In the genomic region with DNA sequence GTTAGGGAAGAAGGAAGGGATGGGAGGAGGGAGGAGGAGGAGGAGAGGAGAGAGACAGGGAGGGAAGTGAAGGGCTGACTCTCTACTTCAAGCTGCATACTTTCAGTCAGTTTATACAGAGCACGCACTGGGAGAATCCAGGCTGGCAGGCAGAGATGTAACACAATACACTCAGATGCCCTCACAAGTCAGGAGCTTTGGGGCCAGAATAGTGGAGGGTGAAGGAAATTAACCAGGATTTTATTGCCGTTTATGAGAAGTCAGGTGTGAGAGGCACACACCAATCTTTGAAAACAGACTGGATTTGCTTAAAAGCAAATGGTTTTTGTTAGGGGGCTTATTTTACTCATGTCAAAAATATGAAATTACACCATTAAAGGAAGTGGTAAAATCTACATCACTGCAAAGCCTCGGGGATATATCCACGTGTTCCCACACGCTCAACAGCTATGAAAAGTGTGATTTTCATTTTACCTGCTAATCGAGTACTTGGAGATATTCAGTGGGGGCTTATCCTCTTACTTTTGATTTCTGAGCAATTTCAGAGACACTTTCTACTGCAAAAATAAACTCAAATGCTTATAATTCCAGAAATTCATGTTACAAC, we compare ENCODE assay signal across 25 mouse cellular contexts.
DNase-seq lines count a peak whose midpoint lies in the region; ATAC-seq lines count a peak whose summit lies in the region.
"Had no signal": no experiment of that assay in that cellular context is flagged by ENCODE, and none has a peak within 500 bp of the region (broad histone marks: within the 10 kb centered on the region; RNA-seq: fewer than 3 reads in every experiment).

No protein-coding gene starts in this region.

- 46% methylated on average over 6 of the region's 6 CpGs for WGBS in kidney, embryonic 15.5 days

- ATAC-seq in kidney, embryonic 15.5 days (replicated peaks; ENCODE audit: low FRiP score): peak; percentile 76; the same call in 1 of the 2 replicates
- ATAC-seq: activated CD4-positive, CD25-positive, alpha-beta regulatory T cell, adult 4 months; intestine, embryonic 16.5 days; midbrain, embryonic 15.5 days had no signal

- no peaks in the 10 kb centered on the region for H3K27me3 ChIP-seq in kidney, embryonic 15.5 days
- H3K27me3 ChIP-seq: heart, embryonic 15.5 days; hindbrain, embryonic 15.5 days; liver, embryonic 15.5 days; midbrain, embryonic 15.5 days; neural tube, embryonic 13.5 days; stomach, embryonic 15.5 days had no signal

- no peaks in the 10 kb centered on the region for H3K36me3 ChIP-seq in kidney, embryonic 15.5 days
- H3K36me3 ChIP-seq: forebrain, embryonic 10.5 days; heart, embryonic 15.5 days; hindbrain, embryonic 15.5 days; liver, embryonic 15.5 days; midbrain, embryonic 15.5 days; neural tube, embryonic 13.5 days; stomach, embryonic 15.5 days had no signal

- no peak for DNase-seq in kidney, postnatal 14 days
- peak; percentile 32 for DNase-seq in embryo, embryonic 10 days (ENCODE audit: low spot score)
- peak; percentile 5 for DNase-seq in embryo, embryonic 11.5 days (ENCODE audit: low read depth, low spot score)
- peak; percentile 17 for DNase-seq in forelimb bud, embryonic 11.5 days (ENCODE audit: low read depth, low spot score)
- DNase-seq in left cerebral cortex, adult 9 months (ENCODE audit: low spot score in 2 of 2): no peak
- no peak for DNase-seq in cerebellum, adult 8-10 months
- no peak for DNase-seq in ovary, postnatal 14 days (ENCODE audit: low spot score)
- DNase-seq: adrenal gland, adult 8-10 months; cerebellum, adult 9-10 months; gastrocnemius, adult 2 months; heart, postnatal 4 days; liver; lung, postnatal 4 days; right cerebral cortex, postnatal 4 days had no signal

- H3K9ac ChIP-seq in kidney, embryonic 15.5 days: no peak overlapping the region
- H3K9ac ChIP-seq: heart, embryonic 15.5 days; hindbrain, embryonic 15.5 days; liver, embryonic 15.5 days; midbrain, embryonic 15.5 days; neural tube, embryonic 13.5 days; stomach, embryonic 15.5 days had no signal

- no peak overlapping the region for H3K27ac ChIP-seq in kidney, embryonic 15.5 days
- H3K27ac ChIP-seq: forebrain, embryonic 10.5 days; gastrocnemius, adult 2 months; heart, embryonic 15.5 days; hindbrain, embryonic 15.5 days; liver, embryonic 15.5 days; midbrain, embryonic 15.5 days; neural tube, embryonic 13.5 days; stomach, embryonic 15.5 days had no signal

- no peaks in the 10 kb centered on the region for H3K9me3 ChIP-seq in kidney, embryonic 15.5 days (replicated peaks)
- H3K9me3 ChIP-seq: forebrain, embryonic 10.5 days; heart, embryonic 15.5 days; hindbrain, embryonic 15.5 days; liver, embryonic 15.5 days; midbrain, embryonic 15.5 days; neural tube, embryonic 13.5 days; stomach, embryonic 15.5 days had no signal

- H3K4me2 ChIP-seq in kidney, embryonic 15.5 days: no peak overlapping the region
- H3K4me2 ChIP-seq: heart, embryonic 15.5 days; hindbrain, embryonic 15.5 days; liver, embryonic 15.5 days; midbrain, embryonic 15.5 days; neural tube, embryonic 13.5 days; stomach, embryonic 15.5 days had no signal

- no peaks in the 10 kb centered on the region for H3K4me1 ChIP-seq in kidney, embryonic 15.5 days
- H3K4me1 ChIP-seq: heart, embryonic 15.5 days; hindbrain, embryonic 15.5 days; liver, embryonic 15.5 days; midbrain, embryonic 15.5 days; neural tube, embryonic 13.5 days; stomach, embryonic 15.5 days had no signal

- no peak overlapping the region for H3K4me3 ChIP-seq in kidney, embryonic 15.5 days (replicated peaks)
- H3K4me3 ChIP-seq: forebrain, embryonic 10.5 days; gastrocnemius, adult 2 months; heart, embryonic 15.5 days; hindbrain, embryonic 15.5 days; liver, embryonic 15.5 days; midbrain, embryonic 15.5 days; myocyte; neural tube, embryonic 13.5 days; stomach, embryonic 15.5 days had no signal

Comparison
In these comparisons a context has a peak if more than half of its experiments do, and no peak if none do; other contexts are left out.
1. DNase-seq: peak in embryo, embryonic 10 days (single experiment), embryo, embryonic 11.5 days (single experiment) and forelimb bud, embryonic 11.5 days (single experiment); none in kidney, postnatal 14 days (single experiment), left cerebral cortex, adult 9 months (0 of 2), cerebellum, adult 8-10 months (single experiment) and ovary, postnatal 14 days (single experiment).